Mouse (Mus musculus): ENCODE results near the gene Atp5l.

- no peak for TF ChIP-seq CEBPB (IDR thresholded peaks at IDR 0.05; ENCODE audit: insufficient read depth, poor library complexity, severe bottlenecking)
- no peak for TF ChIP-seq MAX (IDR thresholded peaks at IDR 0.05; ENCODE audit: low read depth)
- no peak for TF ChIP-seq TCF12 (IDR thresholded peaks at IDR 0.05; ENCODE audit: insufficient read depth, poor library complexity, severe bottlenecking)
- TF ChIP-seq POLR2A (IDR thresholded peaks at IDR 0.05; ENCODE audit: insufficient read length, low read depth): no peak
- TF ChIP-seq MYOD1 (IDR thresholded peaks at IDR 0.05; ENCODE audit: control insufficient read depth in 1 of 3, insufficient read length in 2 of 3, low read depth in 2 of 3): no peak
- TF ChIP-seq E2F4 (IDR thresholded peaks at IDR 0.05; ENCODE audit: insufficient read depth): no peak
- no peak for TF ChIP-seq MYOG (IDR thresholded peaks at IDR 0.05; ENCODE audit: control insufficient read depth in 1 of 3, insufficient read depth in 1 of 3, insufficient read length in 2 of 3, low read depth in 2 of 3)
- TF ChIP-seq TCF3 (IDR thresholded peaks at IDR 0.05; ENCODE audit: insufficient read length, low read depth): no peak
- TF ChIP-seq REST (IDR thresholded peaks at IDR 0.05; ENCODE audit: insufficient read depth, insufficient read length): no peak
- TF ChIP-seq SRF (IDR thresholded peaks at IDR 0.05; ENCODE audit: control insufficient read depth, insufficient read length, low read depth): no peak
- TF ChIP-seq POLR2AphosphoS2 (IDR thresholded peaks at IDR 0.05; ENCODE audit: insufficient read length, low read depth): no peak
These were observed 48.9 kb upstream of the Atp5l start for GRCm38 (mm10) chr9:44969450-44969849.

Data from myocyte (in vitro differentiated cells).